Mouse (Mus musculus): Measurements from ENCODE around the gene Bub1b.

DNA sequence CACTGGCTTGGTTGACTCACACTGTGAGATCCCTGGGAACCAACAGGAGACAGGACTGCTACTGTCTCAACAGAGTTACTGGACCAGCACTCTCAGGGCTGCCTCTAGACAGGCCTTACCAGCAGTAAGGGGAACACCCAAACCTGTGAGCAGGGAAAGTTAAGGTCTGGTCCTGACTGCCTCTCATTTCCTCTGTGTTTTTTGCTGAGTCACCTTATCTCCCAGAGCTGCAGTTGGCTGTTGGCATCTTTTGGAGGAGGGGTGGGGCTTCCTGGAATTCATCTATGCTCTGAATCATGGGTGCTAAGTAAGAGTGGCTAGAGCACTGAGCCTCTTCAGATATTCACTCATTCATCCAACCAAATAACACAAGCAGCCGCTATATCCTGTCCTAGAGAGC is 61.1 kb downstream of the Bub1b start:
- TF ChIP-seq SIN3A (IDR thresholded peaks at IDR 0.05; ENCODE audit: low read length) (no peak), CTCF (conservative IDR thresholded peaks at IDR 0.05 in 1 of 2, IDR thresholded peaks at IDR 0.05 in 1 of 2; ENCODE audit: low read depth in 2 of 2, low read length in 2 of 2) (no peak), POLR2A (IDR thresholded peaks at IDR 0.05; ENCODE audit: low read depth, low read length) (no peak), E2F4 (IDR thresholded peaks at IDR 0.05; ENCODE audit: insufficient replicate concordance, low read depth, low read length) (no peak), BHLHE40 (IDR thresholded peaks at IDR 0.05; ENCODE audit: low read depth, low read length) (no peak), USF1 (IDR thresholded peaks at IDR 0.05; ENCODE audit: low read depth, low read length) (no peak), ZC3H11A (IDR thresholded peaks at IDR 0.05; ENCODE audit: low read depth, low read length) (no peak), TBP (conservative IDR thresholded peaks at IDR 0.05; ENCODE audit: low read depth, low read length) (no peak), EP300 (IDR thresholded peaks at IDR 0.05; ENCODE audit: low read length) (no peak), MEF2A (IDR thresholded peaks at IDR 0.05; ENCODE audit: borderline replicate concordance, low read depth, low read length) (0 out of 2 replicates have a peak, but pooled peaks have one; percentile 13), MAX (IDR thresholded peaks at IDR 0.05; ENCODE audit: low read length) (no peak), USF2 (conservative IDR thresholded peaks at IDR 0.05; ENCODE audit: low read depth, low read length) (no peak)

All from CH12.LX (cell line).